Mouse (Mus musculus) brain, embryonic 14.5 days (tissue): ENCODE measurements around the gene Pfdn6. TPM values are rescaled to one million over a fixed set of nuclear protein-coding genes. Genes with fewer than 3 reads are reported as not detected.

Experiments
- DNase-seq: peaks from one replicate; pipeline ENCODE4 v3.0.0-alpha.2; 2011; ENCODE audit warnings: low read depth
- CTCF ChIP-seq: fragments of 200-500 bp; IDR thresholded peaks from 2 replicates; pipeline ENCODE4 v1.5.1; 2012; ENCODE audit warnings: inconsistent platforms, mild to moderate bottlenecking, moderate library complexity, borderline replicate concordance; ENCODE audit not compliant: insufficient read depth, insufficient read length; ENCODE audit errors: extremely low read depth
- POLR2A ChIP-seq: fragments of 200-500 bp; IDR thresholded peaks from 2 replicates; pipeline ENCODE4 v1.6.1; 2012; ENCODE audit warnings: mild to moderate bottlenecking, inconsistent platforms, borderline replicate concordance; ENCODE audit not compliant: poor library complexity, insufficient read depth, insufficient read length, severe bottlenecking; ENCODE audit errors: extremely low read depth
- polyA plus RNA-seq: library from polyadenylated mRNA; depleted of rRNA; stranded (reverse); fragments of >200 nt; gene quantifications from 2 replicates; pipeline ENCODE4 v1.2.3, GENCODE M21; 2012

Pfdn6 gene
- polyA plus RNA-seq, 1 experiment, result 97.5 TPM

- no peak for DNase-seq
Measured at GRCm38 (mm10) chr17:33916847-33917655, 23.1 kb downstream of the Pfdn6 start.

GRCm38 (mm10) chr17:33916294-33916693, 23.8 kb downstream of the Pfdn6 start:
- TF ChIP-seq POLR2A (no peak), CTCF (no peak)
- no peak for DNase-seq

More at GRCm38 (mm10) chr17:33916847-33917655, 23.1 kb downstream of the Pfdn6 start:
- TF ChIP-seq CTCF (no peak), POLR2A (no peak)

- peak; percentile 100 for DNase-seq
- TF ChIP-seq CTCF (no peak), POLR2A (no peak)
Measured at GRCm38 (mm10) chr17:33915671-33916250, 24.4 kb downstream of the Pfdn6 start, which contains the start of the genes Tapbp and Zbtb22. Gene Tapbp (plus strand): TSS chr17:33915899. Gene Zbtb22 (plus strand): TSS chr17:33915904.

GRCm38 (mm10) chr17:33914969-33915391, 25.2 kb downstream of the Pfdn6 start:
- DNase-seq, result peak; percentile 19
- no peak for TF ChIP-seq POLR2A
- TF ChIP-seq CTCF, result no peak

GRCm38 (mm10) chr17:33913905-33914304, 26.2 kb downstream of the Pfdn6 start:
- TF ChIP-seq CTCF (no peak), POLR2A (no peak)
- DNase-seq, result no peak

- TF ChIP-seq CTCF (no peak), POLR2A (no peak)
- no peak for DNase-seq
Measured at GRCm38 (mm10) chr17:33913264-33913663, 26.9 kb downstream of the Pfdn6 start.

- no peak for DNase-seq
Measured at GRCm38 (mm10) chr17:33911813-33912414, 28.2 kb downstream of the Pfdn6 start.

GRCm38 (mm10) chr17:33911052-33911812, 28.9 kb downstream of the Pfdn6 start:
- no peak for DNase-seq
- no peak for TF ChIP-seq CTCF
- TF ChIP-seq POLR2A, result no peak

More at GRCm38 (mm10) chr17:33911813-33912414, 28.2 kb downstream of the Pfdn6 start:
- no peak for TF ChIP-seq POLR2A

GRCm38 (mm10) chr17:33910346-33911051, 29.6 kb downstream of the Pfdn6 start:
- no peak for DNase-seq
- no peak for TF ChIP-seq CTCF
- TF ChIP-seq POLR2A, result no peak

- TF ChIP-seq POLR2A, result no peak
- TF ChIP-seq CTCF, result no peak
- no peak for DNase-seq
Measured at GRCm38 (mm10) chr17:33909869-33910250, 30.3 kb downstream of the Pfdn6 start.
